Comparison of ENCODE assay signal across 24 mouse cellular contexts in the genomic region with DNA sequence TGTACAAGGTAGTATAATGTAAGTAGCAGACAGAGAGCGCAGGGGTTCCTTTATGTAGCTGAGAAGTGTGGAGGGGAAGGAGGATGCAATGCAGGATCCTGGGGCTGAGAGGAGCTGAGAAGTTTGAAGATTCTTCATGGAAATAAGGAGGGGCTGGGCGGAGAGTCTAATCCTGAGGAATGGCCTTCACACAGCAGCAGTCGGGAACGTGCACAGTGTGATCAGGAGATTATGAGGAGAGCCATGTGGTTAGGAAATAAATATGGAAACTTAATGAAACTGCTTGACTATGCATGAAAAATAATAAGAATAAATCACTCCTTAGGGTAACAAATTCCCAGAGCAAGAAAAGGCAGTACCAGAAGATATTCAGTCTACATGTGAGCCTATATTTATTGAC.
DNase-seq lines count a peak whose midpoint lies in the region; ATAC-seq lines count a peak whose summit lies in the region.
"Had no signal": no experiment of that assay in that cellular context is flagged by ENCODE, and none has a peak within 500 bp of the region (broad histone marks: within the 10 kb centered on the region; RNA-seq: fewer than 3 reads in every experiment).

No protein-coding gene starts in this region.

- no peaks in the 10 kb centered on the region for H3K9me3 ChIP-seq in hindbrain, embryonic 13.5 days
- no peaks in the 10 kb centered on the region for H3K9me3 ChIP-seq in hindbrain, embryonic 11.5 days (ENCODE audit: control insufficient read depth, low read length)
- no peaks in the 10 kb centered on the region for H3K9me3 ChIP-seq in neural tube, embryonic 12.5 days
- no peaks in the 10 kb centered on the region for H3K9me3 ChIP-seq in neural tube, embryonic 15.5 days (replicated peaks)
- H3K9me3 ChIP-seq: embryonic facial prominence, embryonic 10.5 days; embryonic facial prominence, embryonic 12.5 days; forebrain, embryonic 13.5 days; forebrain, embryonic 15.5 days; G1E had no signal

- 0 out of 2 replicates have a peak, but pooled peaks cover 5% of the 10 kb centered on the region for H3K4me1 ChIP-seq in hindbrain, embryonic 13.5 days (replicated peaks)
- no peaks in the 10 kb centered on the region for H3K4me1 ChIP-seq in hindbrain, embryonic 11.5 days (replicated peaks; ENCODE audit: control insufficient read depth, insufficient read depth, low read length)
- H3K4me1 ChIP-seq in neural tube, embryonic 12.5 days: no peaks in the 10 kb centered on the region
- H3K4me1 ChIP-seq in neural tube, embryonic 15.5 days: no peaks in the 10 kb centered on the region
- H3K4me1 ChIP-seq: embryonic facial prominence, embryonic 10.5 days; embryonic facial prominence, embryonic 12.5 days; forebrain, embryonic 13.5 days; forebrain, embryonic 15.5 days had no signal

- H3K4me3 ChIP-seq in hindbrain, embryonic 13.5 days: no peak overlapping the region
- no peak overlapping the region for H3K4me3 ChIP-seq in hindbrain, embryonic 11.5 days (ENCODE audit: low read depth, low read length)
- H3K4me3 ChIP-seq in neural tube, embryonic 12.5 days: no peak overlapping the region
- H3K4me3 ChIP-seq in neural tube, embryonic 15.5 days (replicated peaks): no peak overlapping the region
- H3K4me3 ChIP-seq: embryonic facial prominence, embryonic 10.5 days; embryonic facial prominence, embryonic 12.5 days; forebrain, embryonic 13.5 days; forebrain, embryonic 15.5 days had no signal

- DNase-seq in hindbrain, embryonic 11.5 days (ENCODE audit: low spot score): no peak
- no peak for DNase-seq in neural tube, embryonic 10.5 days (ENCODE audit: extremely low spot score, low spot score)
- no peak for DNase-seq in lung, postnatal 14 days
- DNase-seq: adrenal gland, adult 8-10 months; adrenal gland, postnatal 14 days; adrenal gland, postnatal 36 days; B cell, adult 2 months; cerebellum, adult 11-12 months; cerebellum, adult 2 months; cerebellum, adult 9-10 months; cerebellum, postnatal 10 days; cerebellum, postnatal 25 days had no signal

- H3K36me3 ChIP-seq in hindbrain, embryonic 13.5 days: no peaks in the 10 kb centered on the region
- no peaks in the 10 kb centered on the region for H3K36me3 ChIP-seq in hindbrain, embryonic 11.5 days (ENCODE audit: control insufficient read depth, insufficient read depth, low read length)
- H3K36me3 ChIP-seq in neural tube, embryonic 12.5 days: no peaks in the 10 kb centered on the region
- H3K36me3 ChIP-seq in neural tube, embryonic 15.5 days: no peaks in the 10 kb centered on the region
- H3K36me3 ChIP-seq: embryonic facial prominence, embryonic 10.5 days; embryonic facial prominence, embryonic 12.5 days; forebrain, embryonic 15.5 days; G1E had no signal

- ATAC-seq in hindbrain, embryonic 13.5 days (ENCODE audit: low FRiP score): 0 out of 2 replicates have a peak, but pooled peaks have one; percentile 46
- no peak for ATAC-seq in hindbrain, embryonic 11.5 days (ENCODE audit: low FRiP score)
- peak; percentile 37; the same call in 1 of the 2 replicates for ATAC-seq in neural tube, embryonic 12.5 days (ENCODE audit: low FRiP score, low read depth)
- peak; percentile 78 for ATAC-seq in neural tube, embryonic 15.5 days (ENCODE audit: low FRiP score)
- ATAC-seq: activated CD4-positive, CD25-positive, alpha-beta regulatory T cell, adult 4 months; CD4-positive, CD25-positive, alpha-beta regulatory T cell, adult 4 months; forebrain, embryonic 13.5 days; forebrain, embryonic 15.5 days; Patski had no signal

- H3K4me2 ChIP-seq in hindbrain, embryonic 13.5 days: no peak overlapping the region
- no peak overlapping the region for H3K4me2 ChIP-seq in hindbrain, embryonic 11.5 days (replicated peaks; ENCODE audit: low read depth, low read length)
- no peak overlapping the region for H3K4me2 ChIP-seq in neural tube, embryonic 12.5 days (replicated peaks)
- H3K4me2 ChIP-seq in neural tube, embryonic 15.5 days: no peak overlapping the region
- H3K4me2 ChIP-seq: embryonic facial prominence, embryonic 12.5 days; forebrain, embryonic 13.5 days; forebrain, embryonic 15.5 days had no signal

- WGBS in hindbrain, embryonic 13.5 days: 67% methylated on average over 4 of the region's 4 CpGs
- 82% methylated on average over 4 of the region's 4 CpGs for WGBS in hindbrain, embryonic 11.5 days
- 58% methylated on average over 4 of the region's 4 CpGs for WGBS in neural tube, embryonic 12.5 days
- 33% methylated on average over 4 of the region's 4 CpGs for WGBS in neural tube, embryonic 15.5 days

- no peaks in the 10 kb centered on the region for H3K27me3 ChIP-seq in hindbrain, embryonic 13.5 days
- H3K27me3 ChIP-seq in hindbrain, embryonic 11.5 days (ENCODE audit: control insufficient read depth, insufficient read depth, low read length): no peaks in the 10 kb centered on the region
- H3K27me3 ChIP-seq in neural tube, embryonic 12.5 days (replicated peaks): no peaks in the 10 kb centered on the region
- no peaks in the 10 kb centered on the region for H3K27me3 ChIP-seq in neural tube, embryonic 15.5 days (replicated peaks)
- H3K27me3 ChIP-seq: CH12.LX; embryonic facial prominence, embryonic 12.5 days; forebrain, embryonic 13.5 days; forebrain, embryonic 15.5 days had no signal

- no peak overlapping the region for H3K9ac ChIP-seq in hindbrain, embryonic 13.5 days
- no peak overlapping the region for H3K9ac ChIP-seq in hindbrain, embryonic 11.5 days (ENCODE audit: low read depth, low read length)
- no peak overlapping the region for H3K9ac ChIP-seq in neural tube, embryonic 12.5 days
- H3K9ac ChIP-seq in neural tube, embryonic 15.5 days (replicated peaks): no peak overlapping the region
- H3K9ac ChIP-seq: embryonic facial prominence, embryonic 12.5 days; forebrain, embryonic 13.5 days; forebrain, embryonic 15.5 days had no signal

- H3K27ac ChIP-seq in hindbrain, embryonic 13.5 days: no peak overlapping the region
- H3K27ac ChIP-seq in hindbrain, embryonic 11.5 days (ENCODE audit: low read depth, low read length): no peak overlapping the region
- no peak overlapping the region for H3K27ac ChIP-seq in neural tube, embryonic 12.5 days
- no peak overlapping the region for H3K27ac ChIP-seq in neural tube, embryonic 15.5 days (replicated peaks)
- H3K27ac ChIP-seq: embryonic facial prominence, embryonic 10.5 days; embryonic facial prominence, embryonic 12.5 days; forebrain, embryonic 13.5 days; forebrain, embryonic 15.5 days had no signal
